Mouse (Mus musculus) splenic B cell, adult 2 months (primary cell): ENCODE data around the gene Commd1.

ENCODE experiments used
- DNase-seq: peaks from one replicate; pipeline ENCODE4 v3.0.0-alpha.2; 2011; ENCODE audit warnings: low read depth, low spot score
- H3K27me3 ChIP-seq: 2 replicates; pipeline ENCODE4 v1.6.1; 2012; ENCODE audit warnings: mild to moderate bottlenecking, low read length, moderate library complexity, mixed read lengths; ENCODE audit not compliant: control insufficient read depth, poor library complexity, insufficient read depth, severe bottlenecking
- H3K36me3 ChIP-seq: 2 replicates; pipeline ENCODE4 v1.6.1; 2012; ENCODE audit warnings: mild to moderate bottlenecking, low read length, moderate library complexity, mixed read lengths; ENCODE audit not compliant: control insufficient read depth, poor library complexity, insufficient read depth, severe bottlenecking

Gene Commd1

GRCm38 (mm10) chr11:22876680-22877330 is 105.4 kb downstream of the Commd1 start:
- DNase-seq = no peak
- no peaks in the 10 kb centered on the region for H3K36me3 ChIP-seq
- no peaks in the 10 kb centered on the region for H3K27me3 ChIP-seq

GRCm38 (mm10) chr11:22875279-22875678 is 106.9 kb downstream of the Commd1 start:
- no peak for DNase-seq
- Histone ChIP-seq H3K27me3 (no peaks in the 10 kb centered on the region), H3K36me3 (no peaks in the 10 kb centered on the region)

GRCm38 (mm10) chr11:22874747-22875146 is 107.4 kb downstream of the Commd1 start:
- H3K36me3 ChIP-seq = no peaks in the 10 kb centered on the region
- no peak for DNase-seq
- no peaks in the 10 kb centered on the region for H3K27me3 ChIP-seq

GRCm38 (mm10) chr11:22873383-22873782 is 108.8 kb downstream of the Commd1 start:
- DNase-seq = no peak
- Histone ChIP-seq H3K36me3 (no peaks in the 10 kb centered on the region), H3K27me3 (no peaks in the 10 kb centered on the region)

GRCm38 (mm10) chr11:22872307-22872680 is 109.9 kb downstream of the Commd1 start:
- DNase-seq = no peak
- no peaks in the 10 kb centered on the region for H3K27me3 ChIP-seq

GRCm38 (mm10) chr11:22871628-22872306 is 110.4 kb downstream of the Commd1 start:
- Histone ChIP-seq H3K27me3 (no peaks in the 10 kb centered on the region), H3K36me3 (no peaks in the 10 kb centered on the region)
- DNase-seq = peak; percentile 46

More at GRCm38 (mm10) chr11:22872307-22872680, 109.9 kb downstream of the Commd1 start:
- H3K36me3 ChIP-seq = no peaks in the 10 kb centered on the region

GRCm38 (mm10) chr11:22868582-22868981 is 113.6 kb downstream of the Commd1 start:
- no peaks in the 10 kb centered on the region for H3K36me3 ChIP-seq
- no peak for DNase-seq
- no peaks in the 10 kb centered on the region for H3K27me3 ChIP-seq

- no peak for DNase-seq
Measured at GRCm38 (mm10) chr11:22867691-22868090, 114.5 kb downstream of the Commd1 start.

GRCm38 (mm10) chr11:22865635-22866246 is 116.4 kb downstream of the Commd1 start:
- no peak for DNase-seq
- no peaks in the 10 kb centered on the region for H3K36me3 ChIP-seq

More at GRCm38 (mm10) chr11:22867691-22868090, 114.5 kb downstream of the Commd1 start:
- no peaks in the 10 kb centered on the region for H3K36me3 ChIP-seq
- H3K27me3 ChIP-seq = no peaks in the 10 kb centered on the region

GRCm38 (mm10) chr11:22864305-22865060 is 117.7 kb downstream of the Commd1 start:
- no peak for DNase-seq
- H3K36me3 ChIP-seq = no peaks in the 10 kb centered on the region
- no peaks in the 10 kb centered on the region for H3K27me3 ChIP-seq

More at GRCm38 (mm10) chr11:22865635-22866246, 116.4 kb downstream of the Commd1 start:
- no peaks in the 10 kb centered on the region for H3K27me3 ChIP-seq

GRCm38 (mm10) chr11:22863581-22863980 is 118.6 kb downstream of the Commd1 start:
- no peaks in the 10 kb centered on the region for H3K36me3 ChIP-seq
- DNase-seq = no peak

GRCm38 (mm10) chr11:22861315-22861714 is 120.9 kb downstream of the Commd1 start:
- no peaks in the 10 kb centered on the region for H3K27me3 ChIP-seq
- DNase-seq = no peak
- H3K36me3 ChIP-seq = no peaks in the 10 kb centered on the region

More at GRCm38 (mm10) chr11:22863581-22863980, 118.6 kb downstream of the Commd1 start:
- no peaks in the 10 kb centered on the region for H3K27me3 ChIP-seq

- DNase-seq = peak; percentile 63
- Histone ChIP-seq H3K36me3 (no peaks in the 10 kb centered on the region), H3K27me3 (no peaks in the 10 kb centered on the region)
Measured at GRCm38 (mm10) chr11:22860335-22861227, 121.6 kb downstream of the Commd1 start, which contains the start of gene B3gnt2. Gene B3gnt2, minus strand, starts transcription at chr11:22860961.
